8 mouse cellular contexts compared by ENCODE assay signal in genomic region chr17:47139730-47140231, GRCm38 (mm10).
DNase-seq lines count a peak whose midpoint lies in the region; ATAC-seq and TF ChIP-seq lines count a peak whose summit lies in the region.

No protein-coding gene starts in this region.

- 0 out of 2 replicates have a peak, but pooled peaks cover under 1% of the 10 kb centered on the region for H3K4me1 ChIP-seq in cortical plate, adult 2 months (ENCODE audit: control insufficient read depth, insufficient read depth, low read length)
- H3K4me1 ChIP-seq in intestine, embryonic 14.5 days (replicated peaks; ENCODE audit: control insufficient read depth, insufficient read depth, low read length): peaks cover 28% of the 10 kb centered on the region

- H3K4me3 ChIP-seq in cortical plate, adult 2 months (ENCODE audit: insufficient read depth, low read length): peak overlapping the region; percentile 85
- peak overlapping the region; percentile 55 for H3K4me3 ChIP-seq in intestine, embryonic 14.5 days (ENCODE audit: low read depth, low read length)

- H3K27ac ChIP-seq in cortical plate, adult 2 months (ENCODE audit: insufficient read depth, low read length): peak overlapping the region; percentile 65
- peak overlapping the region; percentile 99 for H3K27ac ChIP-seq in intestine, embryonic 14.5 days (ENCODE audit: low read depth)

- TF ChIP-seq POLR2A in cortical plate, adult 2 months (IDR thresholded peaks at IDR 0.05; ENCODE audit: extremely low read depth, insufficient read depth, low read length): peak; percentile 57; the same call in 1 of the 2 replicates

- no peak for TF ChIP-seq CTCF in cortical plate, adult 2 months (IDR thresholded peaks at IDR 0.05; ENCODE audit: extremely low read depth, insufficient read depth, low read length)

- intact Hi-C loops in left cerebral cortex, postnatal 14 days (cut with DNase I): loop anchor here (5.0 kb wide), 2 partner anchors 102 to 193 kb away; no protein-coding TSS in a partner anchor

- H3K9me3 ChIP-seq in intestine, embryonic 14.5 days (ENCODE audit: control insufficient read depth, low read length): no peaks in the 10 kb centered on the region

- under 1% methylated on average over 20 of the region's 34 CpGs for WGBS in intestine, embryonic 14.5 days

- peak overlapping the region; percentile 84 for H3K9ac ChIP-seq in intestine, embryonic 14.5 days (ENCODE audit: low read length)

- no peaks in the 10 kb centered on the region for H3K27me3 ChIP-seq in intestine, embryonic 14.5 days (replicated peaks; ENCODE audit: control insufficient read depth, insufficient read depth, low read length)

- H3K36me3 ChIP-seq in intestine, embryonic 14.5 days (ENCODE audit: control insufficient read depth, insufficient read depth, low read length): no peaks in the 10 kb centered on the region

- peak overlapping the region; percentile 94 for H3K4me2 ChIP-seq in intestine, embryonic 14.5 days (ENCODE audit: low read length)

- DNase-seq in WW6 (ENCODE audit: low read depth, low spot score): peak; percentile 87
- peak; percentile 96 for DNase-seq in gastrocnemius, postnatal 25 days
- peak; percentile 95 for DNase-seq in intestine, embryonic 14.5 days (ENCODE audit: low spot score)
- peak; percentile 95 to 98 for DNase-seq in left cerebral cortex, postnatal 14 days (ENCODE audit: low spot score in 2 of 2)
- peak; percentile 94 for DNase-seq in right cerebral cortex, postnatal 25 days
- DNase-seq in urinary bladder, postnatal 36 days (ENCODE audit: low spot score in 2 of 2): peak; percentile 85 to 89

- ATAC-seq in intestine, embryonic 14.5 days (replicated peaks; ENCODE audit: low FRiP score, low TSS enrichment, low read depth): peak; percentile 91
- peak; percentile 58 for ATAC-seq in megakaryocyte-erythroid progenitor cell, adult 5-6 weeks (replicated peaks; ENCODE audit: low FRiP score, low TSS enrichment, poor library complexity, severe bottlenecking)

Comparison
In these comparisons a context has a peak if more than half of its experiments do, and no peak if none do; other contexts are left out.
1. Peak in every context shown above with its lines: DNase-seq, ATAC-seq, H3K4me3 ChIP-seq and H3K27ac ChIP-seq.